Mouse (Mus musculus) left cerebral cortex, adult 18-20 months (tissue): Measurements from ENCODE around the gene Angptl3. TPM values are rescaled to one million over a fixed set of nuclear protein-coding genes. Genes with fewer than 3 reads are reported as not detected.

Experiments
- DNase-seq, 2 experiments: peaks; one replicate each; pipeline ENCODE4 v3.0.0; 2021 to 2022; ENCODE audit warnings: low spot score in 2 of 2, mixed read lengths in 1 of 2
- long read RNA-seq, 2 experiments: library from polyadenylated mRNA; stranded (forward); transcript quantifications; one replicate each; pipeline ENCODE4 v2.0.0; 2021
- total RNA-seq, 2 experiments: library from RNA; stranded (reverse); gene quantifications; 2 replicates each; pipeline ENCODE4 v1.2.3; 2021

Gene Angptl3
- under 1 TPM; 0.58 to 0.73 TPM for total RNA-seq
- long read RNA-seq, experiment 1 = 0 reads
- long read RNA-seq, experiment 2 = 0 reads

GRCm38 (mm10) chr4:99030686-99031085 is at the start of gene Angptl3:
Gene Angptl3 (plus strand): TSS chr4:99030954.
- DNase-seq = no peak

GRCm38 (mm10) chr4:98984701-98985100 is 46.1 kb upstream of the Angptl3 start:
- no peak for DNase-seq

- no peak for DNase-seq
Observed at GRCm38 (mm10) chr4:98993491-98993890, 37.3 kb upstream of the Angptl3 start.

- no peak for DNase-seq
Observed at GRCm38 (mm10) chr4:99005574-99005973, 25.2 kb upstream of the Angptl3 start.

- no peak for DNase-seq
Observed at GRCm38 (mm10) chr4:99006319-99006718, 24.4 kb upstream of the Angptl3 start.

GRCm38 (mm10) chr4:99011039-99011438 is 19.7 kb upstream of the Angptl3 start:
- no peak for DNase-seq

- DNase-seq = no peak
Observed at GRCm38 (mm10) chr4:99022221-99022620, 8.5 kb upstream of the Angptl3 start.

GRCm38 (mm10) chr4:99028377-99028776 is 2.4 kb upstream of the Angptl3 start:
- DNase-seq = no peak

- no peak for DNase-seq
Observed at GRCm38 (mm10) chr4:99032921-99033320, 2.2 kb downstream of the Angptl3 start.

GRCm38 (mm10) chr4:99044854-99045253 is 14.1 kb downstream of the Angptl3 start:
- DNase-seq = no peak

- DNase-seq = no peak
Observed at GRCm38 (mm10) chr4:99046471-99046870, 15.7 kb downstream of the Angptl3 start.

- DNase-seq = no peak
Observed at GRCm38 (mm10) chr4:99048581-99048980, 17.8 kb downstream of the Angptl3 start.

GRCm38 (mm10) chr4:99064524-99064923 is 33.8 kb downstream of the Angptl3 start:
- no peak for DNase-seq

- DNase-seq = no peak
Observed at GRCm38 (mm10) chr4:99068806-99069205, 38.1 kb downstream of the Angptl3 start.

GRCm38 (mm10) chr4:99078005-99078404 is 47.3 kb downstream of the Angptl3 start:
- no peak for DNase-seq

GRCm38 (mm10) chr4:99081169-99081568 is 50.4 kb downstream of the Angptl3 start:
- DNase-seq = no peak

GRCm38 (mm10) chr4:99083862-99084261 is 53.1 kb downstream of the Angptl3 start:
- no peak for DNase-seq

- DNase-seq = no peak
Observed at GRCm38 (mm10) chr4:99087760-99088485, 57.2 kb downstream of the Angptl3 start.

- no peak for DNase-seq
Observed at GRCm38 (mm10) chr4:99091151-99091701, 60.5 kb downstream of the Angptl3 start.

- no peak for DNase-seq
Observed at GRCm38 (mm10) chr4:99091777-99092176, 61.0 kb downstream of the Angptl3 start.
